Mouse (Mus musculus) regulatory T cell (primary cell): ENCODE data around the gene Gm17606.
"Not testable (repeated sequence)": the region's sequence is repeated elsewhere in the genome, so short reads cannot be mapped to it uniquely, and the experiment has no call there.

Source experiments
- in situ Hi-C: fragments of 300-600 bp; cut with MboI, MseI; formaldehyde crosslinking; loops from one replicate; pipeline ENCODE4 v1.15.1; 2025; ENCODE audit warnings: high pct_unique_total_duplicates

Gm17606 gene

GRCm38 (mm10) chr14:54640946-54641304, at the start of gene Gm17606:
Gm17606 (plus strand) TSS chr14:54640952.
- in situ Hi-C loops = no loop called here

DNA sequence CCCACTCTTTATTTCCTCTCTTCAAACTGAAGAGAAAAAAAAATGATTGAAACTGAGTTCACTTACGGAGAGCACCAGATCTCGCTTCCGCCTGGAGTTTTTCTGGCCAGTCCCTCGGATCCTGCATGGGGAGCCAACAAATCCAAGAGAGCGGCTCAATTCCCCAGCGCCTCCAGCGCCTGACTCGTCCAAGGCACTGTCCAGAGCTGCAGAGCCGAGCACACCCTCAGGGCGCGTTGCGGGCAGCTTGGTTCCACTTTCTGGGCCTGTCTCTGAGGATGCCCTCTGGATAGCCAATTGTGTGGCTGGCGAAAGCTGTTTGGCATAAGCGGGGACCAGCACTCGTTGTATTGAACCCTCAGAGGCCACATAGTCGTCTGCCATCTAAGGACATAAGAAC, 49.7 kb upstream of the Gm17606 start:
- in situ Hi-C loops = loop anchor here (5.0 kb wide), 1 partner anchor 64 kb away; no protein-coding TSS in a partner anchor

DNA sequence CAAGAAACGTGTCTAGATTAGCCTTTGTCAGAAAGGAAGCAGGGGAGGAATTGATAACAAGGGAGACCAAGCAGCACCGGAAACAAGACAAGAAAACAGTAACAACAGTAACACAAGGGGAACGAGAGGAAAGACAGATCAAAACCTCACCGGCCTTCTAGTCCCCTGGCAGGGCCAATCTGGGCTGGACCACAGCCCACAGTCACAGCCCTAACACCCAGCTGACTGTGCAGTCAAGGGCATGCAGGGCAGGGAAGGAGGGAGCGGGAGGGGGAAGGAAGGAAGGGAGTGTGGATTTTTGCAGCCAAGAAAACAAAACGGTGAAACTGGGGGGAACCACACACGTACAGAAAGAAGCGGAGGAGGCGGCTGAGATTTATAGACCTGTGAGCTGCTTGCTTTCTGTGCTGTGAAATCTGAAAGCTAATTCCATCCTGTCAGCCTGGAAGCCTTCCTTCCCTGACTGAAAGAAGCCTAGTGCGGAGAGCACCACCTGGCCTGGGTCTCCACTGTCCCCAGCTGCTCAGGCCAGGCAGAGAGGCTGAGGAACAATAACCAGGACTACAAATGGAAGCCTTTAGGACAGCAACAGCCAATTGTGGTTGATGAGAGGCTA, 48.3 kb upstream of the Gm17606 start:
- in situ Hi-C loops = loop anchor here (5.0 kb wide), 1 partner anchor 65 kb away; no protein-coding TSS in a partner anchor

DNA sequence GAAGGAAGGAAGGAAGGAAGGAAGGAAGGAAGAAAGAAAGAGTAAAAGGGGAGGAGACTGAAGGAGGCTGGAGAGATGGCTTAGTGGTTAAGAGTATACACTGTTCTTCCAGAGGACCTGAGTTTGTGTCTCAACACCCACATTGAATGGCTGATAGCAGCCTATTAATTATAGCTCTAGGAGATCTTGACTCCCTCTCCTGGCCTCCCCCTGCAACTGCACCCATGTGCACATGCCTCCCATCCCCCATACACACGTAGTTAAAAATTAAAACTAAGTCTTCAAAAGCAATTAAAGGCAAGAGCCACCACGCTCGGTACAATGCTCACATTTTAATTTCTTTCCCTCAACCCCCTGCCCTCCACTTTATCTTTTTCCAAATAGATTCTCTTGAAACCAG, 46.7 kb upstream of the Gm17606 start:
- in situ Hi-C loops = loop anchor here (5.0 kb wide), 1 partner anchor 67 kb away; no protein-coding TSS in a partner anchor

DNA sequence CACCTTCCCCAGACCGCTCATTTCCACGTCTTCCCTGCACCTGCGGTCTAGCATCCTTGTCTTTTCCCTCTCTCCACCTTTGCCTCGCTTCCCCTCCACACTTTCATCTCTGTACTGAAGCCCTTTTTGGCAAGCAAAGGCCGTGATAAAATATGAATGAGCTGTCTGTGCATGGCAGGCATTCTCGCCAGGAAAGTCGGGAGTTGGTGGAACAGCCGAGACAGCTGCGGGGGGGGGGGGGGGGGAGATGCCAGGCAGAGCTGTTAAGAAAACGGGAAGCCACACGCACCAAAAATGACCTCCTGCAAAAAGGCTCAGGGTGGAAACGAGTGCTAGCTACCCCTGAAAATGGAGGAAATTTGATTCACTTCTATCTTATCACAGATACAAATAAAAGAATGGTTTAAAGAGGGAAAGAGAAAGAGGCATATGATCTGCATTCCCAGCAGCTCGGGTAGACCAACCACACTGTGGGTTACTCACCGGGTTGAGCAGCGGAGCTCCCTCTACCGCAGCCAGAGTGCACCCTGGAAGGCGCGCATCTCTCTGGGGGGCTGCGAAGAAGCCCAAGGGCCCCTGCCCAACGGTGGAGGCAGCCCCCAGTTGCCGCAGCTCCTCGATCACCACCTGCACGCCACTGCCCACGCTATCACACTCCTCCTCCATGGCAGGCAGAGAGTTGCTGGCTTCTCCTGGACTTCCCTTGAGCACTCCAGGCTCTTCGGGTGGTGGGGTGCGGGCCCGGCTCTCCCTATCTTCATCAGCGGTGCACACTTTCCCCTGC, 45.9 kb upstream of the Gm17606 start:
- in situ Hi-C loops = loop anchor here (5.0 kb wide), 1 partner anchor 68 kb away; no protein-coding TSS in a partner anchor

GRCm38 (mm10) chr14:54597084-54597483, 43.7 kb upstream of the Gm17606 start:
- in situ Hi-C loops = no loop called here

DNA sequence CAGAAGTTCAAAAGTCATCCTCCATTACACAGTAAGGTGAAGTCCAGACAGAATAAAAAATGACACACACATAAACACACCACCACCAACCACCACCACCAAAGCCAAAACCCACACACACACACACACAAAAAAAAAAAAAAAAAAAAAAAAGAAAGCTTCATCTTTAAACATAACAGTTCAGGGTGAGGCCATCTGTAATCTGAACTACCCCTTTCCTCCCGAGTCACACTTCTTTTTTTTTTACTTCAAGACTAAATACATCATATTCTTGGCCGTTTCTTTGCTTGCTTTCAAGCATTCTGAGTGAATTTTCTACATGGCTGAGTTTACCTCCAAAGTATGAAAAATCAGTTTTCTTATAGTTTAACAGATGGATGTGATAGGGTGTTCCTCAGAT, 39.2 kb upstream of the Gm17606 start:
- in situ Hi-C loops = no loop called here

- in situ Hi-C loops = no loop called here
These were observed 38.1 kb upstream of the Gm17606 start for GRCm38 (mm10) chr14:54602613-54603012.

DNA sequence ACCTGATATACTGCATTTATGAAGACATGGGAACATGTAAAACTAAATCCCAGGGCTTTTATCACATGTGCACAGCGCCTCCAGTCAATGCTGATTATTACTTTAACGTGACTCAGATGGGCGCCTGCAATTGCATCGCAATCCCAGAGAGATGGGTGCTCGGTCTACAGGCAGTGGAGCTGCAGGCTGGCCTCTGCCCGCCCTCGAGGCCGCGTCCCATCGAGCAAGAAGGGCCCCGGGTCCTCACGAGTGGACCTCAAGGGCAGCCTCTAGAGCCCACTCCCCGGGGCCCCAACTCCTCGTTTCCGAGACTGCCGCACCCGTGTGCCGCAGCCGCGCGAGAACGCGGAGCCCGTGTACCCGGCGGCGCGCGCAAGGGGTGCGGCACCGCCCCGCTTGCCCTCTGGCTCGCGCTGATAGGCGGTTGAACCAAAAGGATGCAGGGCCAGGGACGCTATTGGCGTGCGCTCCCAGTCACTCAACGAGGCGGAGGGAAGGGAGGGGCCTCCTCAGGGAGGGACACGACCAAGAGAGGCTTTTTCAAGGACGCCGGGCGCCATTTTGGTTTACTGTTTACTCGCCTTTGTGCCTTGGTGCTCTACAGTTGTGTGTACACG, 37.6 kb upstream of the Gm17606 start:
- in situ Hi-C loops = no loop called here

DNA sequence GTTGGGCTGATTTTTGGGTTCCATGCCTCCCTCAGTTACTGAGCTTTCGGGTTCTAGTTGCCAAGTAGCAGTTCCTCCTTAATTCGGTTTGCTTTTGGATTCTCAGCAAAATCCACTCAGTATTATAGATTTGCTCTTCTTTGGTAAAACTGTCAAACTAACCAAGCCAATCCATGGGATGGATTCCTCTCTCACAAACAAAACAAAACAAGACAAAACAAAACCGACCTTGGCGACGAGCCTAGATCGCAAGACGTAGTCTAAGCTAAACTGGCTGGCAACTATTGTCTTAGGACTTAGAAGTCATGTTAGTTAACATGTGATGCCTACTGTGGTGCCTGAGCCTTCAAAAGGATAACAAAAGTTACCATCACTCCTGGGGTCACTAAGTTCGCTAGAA, 37.1 kb upstream of the Gm17606 start:
- in situ Hi-C loops = no loop called here

DNA sequence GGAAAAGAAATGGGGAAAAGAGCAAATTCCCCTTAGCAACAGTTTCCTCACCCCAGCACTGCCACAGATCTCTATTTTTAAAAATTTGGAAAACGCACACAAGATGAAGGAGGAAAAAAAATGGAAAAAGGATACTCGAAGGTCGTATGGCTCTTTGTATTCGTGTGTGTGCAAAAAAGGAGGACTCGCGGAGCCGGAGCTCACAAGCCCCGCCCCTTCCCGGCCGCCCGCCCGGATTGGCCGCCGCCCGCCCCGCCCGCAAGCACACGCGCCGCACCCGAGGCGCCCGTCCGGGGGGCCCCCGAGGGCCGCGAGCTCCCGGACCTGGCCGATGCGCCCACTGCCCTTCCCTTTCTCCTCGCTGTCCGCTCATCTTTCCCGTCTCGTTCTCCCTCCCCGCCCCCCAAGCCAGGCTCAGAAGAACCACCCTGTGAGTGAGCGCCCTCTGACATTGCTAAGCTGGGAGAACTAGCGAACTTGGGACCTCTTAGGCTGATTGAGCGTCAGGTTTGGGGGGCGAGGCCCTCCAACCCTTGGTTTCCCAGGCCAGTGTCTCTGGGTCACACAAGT, 34.9 kb upstream of the Gm17606 start, which contains the start of gene 4931414P19Rik:
4931414P19Rik (minus strand) TSS at position 242 of the 570 bp plus-strand sequence.
- in situ Hi-C loops = no loop called here

- in situ Hi-C loops = no loop called here
These were observed 33.5 kb upstream of the Gm17606 start for GRCm38 (mm10) chr14:54607226-54607625.

- in situ Hi-C loops = no loop called here
These were observed 31.5 kb upstream of the Gm17606 start for GRCm38 (mm10) chr14:54609245-54609644.

- in situ Hi-C loops = no loop called here
These were observed 30.8 kb upstream of the Gm17606 start for GRCm38 (mm10) chr14:54609962-54610361.

DNA sequence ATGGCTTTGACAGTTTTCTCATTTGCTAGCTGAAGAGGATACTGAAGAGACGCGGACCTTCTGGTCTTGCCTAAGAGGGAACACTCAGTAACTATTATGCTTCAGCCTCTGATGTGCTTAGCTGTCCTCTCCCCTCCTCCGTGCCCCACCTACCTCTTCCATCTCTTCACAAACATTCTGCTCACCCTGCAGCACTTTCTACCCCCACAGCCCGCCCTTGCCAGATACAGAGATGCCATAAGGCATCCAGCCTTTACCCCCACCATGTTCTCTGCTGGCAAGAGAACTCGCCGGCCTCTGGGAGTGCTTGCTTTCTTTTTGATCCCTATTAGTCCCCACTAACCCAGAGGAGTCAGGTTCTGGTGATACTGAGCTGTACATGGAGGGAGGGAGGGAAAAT, 30.1 kb upstream of the Gm17606 start:
- in situ Hi-C loops = no loop called here

GRCm38 (mm10) chr14:54614130-54614529, 26.6 kb upstream of the Gm17606 start:
- in situ Hi-C loops = not testable (repeated sequence)

- in situ Hi-C loops = no loop called here
These were observed 24.4 kb upstream of the Gm17606 start for GRCm38 (mm10) chr14:54616226-54616825.

DNA sequence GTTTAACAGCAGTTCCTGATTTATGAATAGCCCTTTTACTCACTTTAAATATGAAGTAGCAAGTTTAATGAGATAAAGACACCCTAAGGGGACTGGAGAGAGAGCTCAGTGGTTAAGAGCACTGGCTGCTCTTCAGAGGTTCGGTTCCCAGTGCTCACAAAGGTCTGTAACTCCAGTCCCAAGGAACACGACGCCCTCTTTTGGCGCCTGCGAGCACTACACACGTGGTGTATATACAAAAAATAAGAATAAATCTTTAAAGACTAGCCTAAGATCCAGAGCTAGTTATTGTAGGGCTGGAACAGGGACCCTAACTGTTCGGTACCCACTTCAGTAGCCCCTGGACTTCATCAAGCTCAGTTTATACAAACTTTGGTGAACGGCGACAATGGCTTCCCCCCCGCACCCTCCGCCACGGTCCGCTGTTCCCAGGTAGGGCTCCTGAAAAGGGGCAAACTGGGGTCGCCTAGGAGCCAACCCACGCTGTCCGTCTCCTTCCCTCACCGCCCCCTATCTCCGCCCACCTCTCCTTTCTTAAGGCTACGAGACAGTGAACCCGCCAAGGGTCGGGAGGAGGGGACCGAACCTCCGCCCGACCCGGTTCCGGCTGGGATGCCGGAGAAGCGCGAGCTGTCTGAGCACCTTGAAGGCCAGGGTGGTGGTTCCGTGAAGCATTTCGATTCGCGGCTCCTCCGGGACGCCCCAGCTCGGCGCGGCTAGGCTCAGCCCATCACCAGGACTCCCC, 23.4 kb upstream of the Gm17606 start:
- in situ Hi-C loops = no loop called here

- in situ Hi-C loops = no loop called here
These were observed 22.8 kb upstream of the Gm17606 start, which contains the start of gene Psmb5 for GRCm38 (mm10) chr14:54617897-54618365. Psmb5 (minus strand) TSS chr14:54618022.

DNA sequence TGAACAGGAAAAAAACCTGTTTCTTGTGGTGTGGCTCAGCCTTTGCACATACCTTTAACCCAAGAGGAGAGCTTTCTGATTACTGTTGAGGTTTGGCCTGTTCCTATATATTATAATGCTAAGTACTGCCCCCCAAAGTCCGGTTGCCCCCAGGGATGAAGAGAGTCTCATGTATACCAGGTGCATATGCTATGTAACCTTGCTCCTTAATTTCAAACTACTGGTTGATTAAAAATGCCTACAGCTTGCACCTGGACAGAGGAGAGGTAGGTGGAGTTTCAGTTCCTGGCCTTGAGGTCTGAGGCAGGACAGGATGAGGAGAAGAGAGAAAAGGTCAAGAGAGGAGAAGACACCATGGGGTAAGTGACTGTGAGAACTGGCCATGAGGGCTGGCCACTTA, 19.6 kb upstream of the Gm17606 start, which contains the start of gene Psmb11:
Psmb11 (plus strand) TSS at position 301 of the 400 bp plus-strand sequence.
- in situ Hi-C loops = no loop called here

GRCm38 (mm10) chr14:54623334-54623733, 17.4 kb upstream of the Gm17606 start:
- in situ Hi-C loops = no loop called here
